ENCODE assay signal across 20 mouse cellular contexts in the genomic region with DNA sequence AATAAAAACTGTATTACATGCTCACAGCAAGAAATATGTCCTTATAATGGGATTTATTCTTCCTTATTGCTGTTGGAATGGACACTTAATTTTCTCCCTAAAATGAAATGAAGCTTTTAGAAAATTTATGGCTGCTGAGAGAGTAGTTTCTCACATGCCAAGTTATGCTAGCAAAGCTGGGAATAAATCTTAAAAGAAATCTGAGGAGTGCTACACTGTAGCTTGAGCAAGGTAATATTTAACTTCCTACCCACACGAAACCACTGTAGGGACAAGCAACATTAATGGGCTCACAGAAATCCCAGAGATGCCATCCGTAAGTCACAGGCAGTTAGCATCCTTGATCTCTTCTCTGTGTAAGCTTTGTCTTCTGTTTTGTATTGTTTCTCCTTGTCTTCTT.
"Had no signal": no experiment of that assay in that cellular context is flagged by ENCODE, and none has a peak within 500 bp of the region (broad histone marks: within the 10 kb centered on the region; RNA-seq: fewer than 3 reads in every experiment).

No protein-coding gene starts in this region.

- H3K4me2 ChIP-seq: limb, embryonic 12.5 days; limb, embryonic 15.5 days; liver, embryonic 11.5 days; lung, embryonic 14.5 days; midbrain, embryonic 12.5 days; midbrain, embryonic 15.5 days; stomach, embryonic 15.5 days had no signal

- H3K27me3 ChIP-seq: limb, embryonic 12.5 days; limb, embryonic 15.5 days; midbrain, embryonic 12.5 days; midbrain, embryonic 15.5 days; stomach, embryonic 15.5 days had no signal

- DNase-seq: kidney, postnatal 4 days; left cerebral cortex, postnatal 4 days; liver, postnatal 0 days; lung, embryonic 14.5 days; retina, postnatal 1 day; right cerebral cortex, postnatal 25 days; spleen, adult 18-20 months; thymus, postnatal 25 days had no signal

- ATAC-seq: hindbrain, postnatal 0 days; inflammation-experienced regulatory T-cells, adult 6 months; intestine, embryonic 16.5 days; liver, postnatal 0 days; lung, postnatal 0 days; midbrain, embryonic 15.5 days had no signal

- H3K27ac ChIP-seq: hindbrain, postnatal 0 days; limb, embryonic 12.5 days; limb, embryonic 15.5 days; liver, embryonic 14.5 days; macrophage; midbrain, embryonic 12.5 days; midbrain, embryonic 15.5 days; stomach, embryonic 15.5 days had no signal

- H3K4me1 ChIP-seq: limb, embryonic 12.5 days; limb, embryonic 15.5 days; midbrain, embryonic 12.5 days; midbrain, embryonic 15.5 days; stomach, embryonic 15.5 days had no signal

- H3K9ac ChIP-seq: limb, embryonic 12.5 days; limb, embryonic 15.5 days; liver, embryonic 14.5 days; liver, postnatal 0 days; lung, embryonic 14.5 days; midbrain, embryonic 12.5 days; midbrain, embryonic 15.5 days; stomach, embryonic 15.5 days had no signal

- H3K4me3 ChIP-seq: limb, embryonic 12.5 days; limb, embryonic 15.5 days; midbrain, embryonic 12.5 days; midbrain, embryonic 15.5 days; stomach, embryonic 15.5 days had no signal

- H3K9me3 ChIP-seq: limb, embryonic 12.5 days; limb, embryonic 15.5 days; midbrain, embryonic 12.5 days; midbrain, embryonic 15.5 days; stomach, embryonic 15.5 days had no signal

- H3K36me3 ChIP-seq: limb, embryonic 12.5 days; limb, embryonic 15.5 days; midbrain, embryonic 12.5 days; midbrain, embryonic 15.5 days; stomach, embryonic 15.5 days had no signal
